8 mouse cellular contexts compared by ENCODE assay signal in genomic region chr2:75705162-75705752, GRCm38 (mm10). TPM values are rescaled to one million over a fixed set of nuclear protein-coding genes. Genes with fewer than 3 reads are reported as not detected.
DNase-seq lines count a peak whose midpoint lies in the region; ATAC-seq and TF ChIP-seq lines count a peak whose summit lies in the region.

No protein-coding gene starts in this region.

- H3K4me3 ChIP-seq in ES-Bruce4 (ENCODE audit: low read depth, low read length) = peak overlapping the region; percentile 66
- H3K4me3 ChIP-seq in forebrain, embryonic 14.5 days (ENCODE audit: low read depth, low read length) = peak overlapping the region; percentile 52
- H3K4me3 ChIP-seq in kidney, embryonic 16.5 days (ENCODE audit: low read length) = peak overlapping the region; percentile 98
- H3K4me3 ChIP-seq in macrophage (ENCODE audit: inconsistent target) = peak overlapping the region; percentile 50

- peak; percentile 2; the same call in 1 of the 2 replicates for ATAC-seq in forebrain, embryonic 14.5 days
- peak; percentile 10 for ATAC-seq in kidney, embryonic 16.5 days (ENCODE audit: low FRiP score, low TSS enrichment)

- peaks cover 55% of the 10 kb centered on the region for H3K79me2 ChIP-seq in macrophage (ENCODE audit: inconsistent target)

- DNase-seq in embryo, embryonic 10 days (ENCODE audit: low spot score) = peak; percentile 69
- DNase-seq in embryo, embryonic 9.5 days (ENCODE audit: extremely low spot score) = no peak
- DNase-seq in forebrain, embryonic 14.5 days (ENCODE audit: low spot score) = peak; percentile 18
- peak; percentile 74 for DNase-seq in testis, postnatal 14 days (ENCODE audit: low spot score)
- no peak for DNase-seq in urinary bladder, postnatal 14 days (ENCODE audit: low spot score)

- no peak for TF ChIP-seq CTCF in ES-Bruce4 (IDR thresholded peaks at IDR 0.05; ENCODE audit: low read depth, low read length)

- H3K27me3 ChIP-seq in ES-Bruce4 (ENCODE audit: control insufficient read depth, insufficient read depth, low read length, poor library complexity, severe bottlenecking) = no peaks in the 10 kb centered on the region
- H3K27me3 ChIP-seq in forebrain, embryonic 14.5 days (replicated peaks; ENCODE audit: control insufficient read depth, insufficient read depth, low read length) = no peaks in the 10 kb centered on the region
- no peaks in the 10 kb centered on the region for H3K27me3 ChIP-seq in kidney, embryonic 16.5 days (ENCODE audit: insufficient read depth, low read length)

- H3K9ac ChIP-seq in ES-Bruce4 (ENCODE audit: low read depth, poor library complexity, severe bottlenecking) = peak overlapping the region; percentile 71
- H3K9ac ChIP-seq in forebrain, embryonic 14.5 days (ENCODE audit: low read length) = peak overlapping the region; percentile 66
- H3K9ac ChIP-seq in kidney, embryonic 16.5 days (replicated peaks; ENCODE audit: low read length) = peak overlapping the region; percentile 96

- H3K4me2 ChIP-seq in forebrain, embryonic 14.5 days (ENCODE audit: low read length) = peak overlapping the region; percentile 58
- peak overlapping the region; percentile 67 for H3K4me2 ChIP-seq in kidney, embryonic 16.5 days (replicated peaks; ENCODE audit: low read depth, low read length)

- no peak for TF ChIP-seq POLR2A in ES-Bruce4 (IDR thresholded peaks at IDR 0.05; ENCODE audit: insufficient read depth, low read length)

- H3K27ac ChIP-seq in ES-Bruce4 (ENCODE audit: insufficient read depth, low read length) (peak overlapping the region; percentile 82), macrophage (peak overlapping the region; percentile 93)
- H3K27ac ChIP-seq in forebrain, embryonic 14.5 days (ENCODE audit: low read depth, low read length) = no peak overlapping the region
- H3K27ac ChIP-seq in kidney, embryonic 16.5 days (ENCODE audit: low read length) = peak overlapping the region; percentile 99

- no peaks in the 10 kb centered on the region for H3K4me1 ChIP-seq in ES-Bruce4 (ENCODE audit: control insufficient read depth, insufficient read depth, low read length)
- 0 out of 2 replicates have a peak, but pooled peaks cover 3% of the 10 kb centered on the region for H3K4me1 ChIP-seq in forebrain, embryonic 14.5 days (ENCODE audit: control insufficient read depth, insufficient read depth, low read length)
- H3K4me1 ChIP-seq in kidney, embryonic 16.5 days (ENCODE audit: insufficient read depth, low read length) = peaks cover 49% of the 10 kb centered on the region

- H3K9me3 ChIP-seq in ES-Bruce4 (replicated peaks; ENCODE audit: control insufficient read depth, insufficient read depth, low read length, poor library complexity, severe bottlenecking) = peaks cover 5% of the 10 kb centered on the region; the same call in 1 of the 2 replicates
- no peaks in the 10 kb centered on the region for H3K9me3 ChIP-seq in forebrain, embryonic 14.5 days (replicated peaks; ENCODE audit: control insufficient read depth, low read length)
- H3K9me3 ChIP-seq in kidney, embryonic 16.5 days (ENCODE audit: low read length) = peaks cover 5% of the 10 kb centered on the region

- TF ChIP-seq EP300 in ES-Bruce4 (IDR thresholded peaks at IDR 0.05; ENCODE audit: insufficient read depth, low read depth, low read length) = no peak

- 28% methylated on average over 19 of the region's 19 CpGs for whole genome bisulfite sequencing in forebrain, embryonic 14.5 days
- 18% methylated on average over 19 of the region's 19 CpGs for WGBS in kidney, embryonic 16.5 days
- 20% methylated on average over 17 of the region's 19 CpGs for WGBS in macrophage (ENCODE audit: missing documents)

- H3K36me3 ChIP-seq in ES-Bruce4 (ENCODE audit: control insufficient read depth, insufficient read depth, low read length, poor library complexity, severe bottlenecking) = peaks cover 3% of the 10 kb centered on the region; the same call in 1 of the 2 replicates
- H3K36me3 ChIP-seq in forebrain, embryonic 14.5 days (ENCODE audit: control insufficient read depth, insufficient read depth, low read length) = no peaks in the 10 kb centered on the region
- H3K36me3 ChIP-seq in kidney, embryonic 16.5 days (ENCODE audit: insufficient read depth, low read length) = 0 out of 2 replicates have a peak, but pooled peaks cover 5% of the 10 kb centered on the region
- no peaks in the 10 kb centered on the region for H3K36me3 ChIP-seq in macrophage (ENCODE audit: inconsistent target)

RNA-seq across cellular contexts. Expression of gene Nfe2l2, which starts 0.8 kb away (rescaled TPM):
- polyA plus RNA-seq in ES-Bruce4 (2011; ENCODE audit: insufficient read depth, insufficient read length, low read depth, missing spikeins) = 103 and 105 TPM in 2 replicates
- polyA plus RNA-seq in forebrain, embryonic 14.5 days (2014; fragmentation: Nextera tagmentation; extraction: Ambion mirVana) = 17.7 and 17.9 TPM in 2 replicates
- 87.7 and 90.7 TPM in 2 replicates for polyA plus RNA-seq in kidney, embryonic 16.5 days (2015; fragmentation: Nextera tagmentation; extraction: Ambion mirVana)
- 1,000 to 10,000 TPM in 4 of 26 experiments, 100 to 1,000 TPM in 21, 10 to 100 TPM in 1; 93.5 to 1,701 (median 398) TPM for total RNA-seq in macrophage (2018; cell fraction: chromatin; rRNA removed)
- total RNA-seq in macrophage (2018; cell fraction: cytosol; rRNA removed) = 100 to 1,000 TPM; 118 to 679 (median 362) TPM
- 1,000 to 10,000 TPM in 5 of 26 experiments, 100 to 1,000 TPM in 21; 190 to 1,621 (median 565) TPM for total RNA-seq in macrophage (2018; cell fraction: nucleus; rRNA removed)
- 189 to 430 TPM (median 388 TPM) in 3 replicates for polyA plus RNA-seq in macrophage (2018)

RNA-seq across cellular contexts. Expression of gene Hnrnpa3, which starts 46.2 kb away (rescaled TPM):
- polyA plus RNA-seq in ES-Bruce4 (2011; ENCODE audit: insufficient read depth, insufficient read length, low read depth, missing spikeins) (775 and 839 TPM in 2 replicates), macrophage (2018) (346 to 1,286 TPM (median 601 TPM) in 3 replicates)
- 182 and 209 TPM in 2 replicates for polyA plus RNA-seq in forebrain, embryonic 14.5 days (2014; fragmentation: Nextera tagmentation; extraction: Ambion mirVana)
- 281 and 293 TPM in 2 replicates for polyA plus RNA-seq in kidney, embryonic 16.5 days (2015; fragmentation: Nextera tagmentation; extraction: Ambion mirVana)
- 100 to 1,000 TPM; 404 to 869 (median 663) TPM for total RNA-seq in macrophage (2018; cell fraction: chromatin; rRNA removed)
- total RNA-seq in macrophage (2018; cell fraction: cytosol; rRNA removed) = 100 to 1,000 TPM; 291 to 595 (median 415) TPM
- 100 to 1,000 TPM; 332 to 659 (median 518) TPM for total RNA-seq in macrophage (2018; cell fraction: nucleus; rRNA removed)

Comparison
In these comparisons a context has a peak if more than half of its experiments do, and no peak if none do; other contexts are left out.
1. DNase-seq: peak in embryo, embryonic 10 days (single experiment), forebrain, embryonic 14.5 days (single experiment) and testis, postnatal 14 days (single experiment); none in embryo, embryonic 9.5 days (single experiment) and urinary bladder, postnatal 14 days (single experiment).
2. Peak in every context shown above with its lines, with median percentiles within 50 percentile points of each other: H3K4me3 ChIP-seq and H3K9ac ChIP-seq.